Mouse (Mus musculus) G1E (cell line): Measurements from ENCODE around the gene Lrrc8d. TPM values are rescaled to one million over a fixed set of nuclear protein-coding genes. Genes with fewer than 3 reads are reported as not detected.

Experiments
- ATAC-seq: 2 replicates; pipeline ENCODE4 v1.8.0; 2016; ENCODE audit warnings: mild to moderate bottlenecking; ENCODE audit not compliant: insufficient number of reproducible peaks, poor library complexity, low FRiP score, severe bottlenecking; ENCODE audit errors: extremely low read depth
- DNase-seq: peaks from one replicate; pipeline ENCODE4 v3.0.0; 2012; ENCODE audit warnings: low spot score
- H3K27me3 ChIP-seq: 2 replicates; pipeline ENCODE4 v1.6.1; 2012; ENCODE audit warnings: mild to moderate bottlenecking, low read length, inconsistent platforms; ENCODE audit not compliant: insufficient read depth
- H3K36me3 ChIP-seq: replicated peaks from 2 replicates; pipeline ENCODE3; 2012; ENCODE audit warnings: mild to moderate bottlenecking, inconsistent platforms
- H3K4me1 ChIP-seq: 2 replicates; pipeline ENCODE4 v1.6.1; 2012; ENCODE audit warnings: low read depth, low read length, inconsistent platforms, mixed read lengths; ENCODE audit not compliant: insufficient read depth
- H3K4me3 ChIP-seq: 2 replicates; pipeline ENCODE4 v1.5.1; 2012; ENCODE audit warnings: low read depth, mild to moderate bottlenecking, inconsistent platforms, low read length, moderate library complexity, mixed read lengths
- H3K9me3 ChIP-seq: replicated peaks from 2 replicates; pipeline ENCODE4 v1.6.1; 2012; ENCODE audit warnings: inconsistent platforms
- CTCF ChIP-seq: IDR thresholded peaks from 2 replicates; pipeline ENCODE4 v1.5.1; 2012; ENCODE audit warnings: low read depth, low read length, inconsistent platforms, mixed read lengths
- GATA1 ChIP-seq: IDR thresholded peaks from 2 replicates; pipeline ENCODE4 v1.6.1; 2012; ENCODE audit warnings: borderline replicate concordance, low read length, inconsistent platforms, mixed read lengths
- GATA2 ChIP-seq: IDR thresholded peaks from 2 replicates; pipeline ENCODE4 v1.6.1; 2012; ENCODE audit warnings: low read depth, low read length, inconsistent platforms, borderline replicate concordance
- POLR2AphosphoS5 ChIP-seq: IDR thresholded peaks from 2 replicates; pipeline ENCODE4 v1.6.1; 2012; ENCODE audit warnings: low read depth, low read length, inconsistent platforms; ENCODE audit not compliant: insufficient replicate concordance
- TAL1 ChIP-seq: conservative IDR thresholded peaks from 2 replicates; pipeline ENCODE4 v1.6.1; 2012; ENCODE audit warnings: low read depth, low read length, inconsistent platforms, mixed read lengths
- polyA plus RNA-seq: library from polyadenylated mRNA; stranded (reverse); fragments of >175 nt; gene quantifications from 2 replicates; pipeline ENCODE4 v1.2.3, GENCODE M21; 2012
- total RNA-seq, 2 experiments: library from RNA; stranded (forward) in 1 of 2; stranded (reverse) in 1 of 2; fragments of 200-1000 nt in 1 of 2; fragments of >200 nt in 1 of 2; fragmentation: Nextera tagmentation in 1 of 2; gene quantifications; 2 replicates each; pipeline ENCODE4 v1.2.3; 2014 to 2017

The Lrrc8d gene
- total and polyA plus RNA-seq, 3 experiments, result 0.23 to 0.38 TPM; not detected in 1

DNA sequence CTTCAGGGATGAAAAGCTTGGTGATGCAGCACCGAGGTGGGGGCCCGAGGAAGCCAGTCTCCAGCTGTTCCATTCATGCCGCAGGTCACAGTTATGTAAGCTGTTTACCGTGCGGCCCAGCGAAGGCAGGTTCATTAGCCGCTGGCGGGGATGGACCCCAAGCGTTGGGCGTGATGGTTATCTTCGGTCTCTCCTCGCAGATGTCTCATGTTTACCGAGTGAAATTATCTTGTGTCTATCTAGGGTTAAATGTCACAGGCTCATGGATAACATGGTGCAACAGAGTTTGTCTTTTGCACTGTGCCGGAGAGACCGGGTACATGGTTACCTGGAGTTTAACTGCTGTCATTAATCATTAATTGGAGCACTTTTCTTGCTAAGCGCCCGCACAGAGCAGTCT, 58.2 kb downstream of the Lrrc8d start:
- TF ChIP-seq GATA1 (no peak), GATA2 (no peak), POLR2AphosphoS5 (no peak), TAL1 (no peak), CTCF (no peak)
- DNase-seq (no peak), ATAC-seq (no peak)
- Histone ChIP-seq H3K4me1 (no peaks in the 10 kb centered on the region), H3K36me3 (no peaks in the 10 kb centered on the region), H3K9me3 (peaks cover 59% of the 10 kb centered on the region), H3K27me3 (no peaks in the 10 kb centered on the region), H3K4me3 (no peak overlapping the region)

DNA sequence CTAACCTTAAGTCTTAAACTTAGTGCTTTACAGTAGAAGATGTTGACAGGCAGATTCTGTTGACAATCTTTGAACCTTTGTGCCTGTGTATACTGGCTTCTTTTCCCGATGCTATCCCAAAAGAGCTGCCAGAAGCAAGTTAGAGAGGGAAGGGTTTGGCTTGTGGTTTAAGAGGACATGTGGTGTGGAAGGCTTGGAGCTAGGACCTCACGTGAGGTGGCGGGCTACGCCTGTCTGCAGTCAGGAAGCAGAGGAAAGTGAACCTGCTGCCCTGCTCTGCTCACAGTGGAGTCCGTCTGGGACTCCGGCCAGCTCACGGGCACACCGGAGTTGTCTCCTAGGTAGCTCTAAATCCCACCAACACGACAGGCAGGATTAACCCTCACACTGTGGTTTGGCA, 59.1 kb downstream of the Lrrc8d start:
- ATAC-seq (no peak), DNase-seq (no peak)
- Histone ChIP-seq H3K27me3 (no peaks in the 10 kb centered on the region), H3K4me3 (no peak overlapping the region), H3K36me3 (no peaks in the 10 kb centered on the region), H3K9me3 (peaks cover 65% of the 10 kb centered on the region), H3K4me1 (no peaks in the 10 kb centered on the region)
- TF ChIP-seq GATA2 (no peak), GATA1 (no peak), TAL1 (no peak), CTCF (no peak), POLR2AphosphoS5 (no peak)

- H3K27me3 ChIP-seq, result no peaks in the 10 kb centered on the region
- ATAC-seq (no peak), DNase-seq (no peak)
- no peaks in the 10 kb centered on the region for H3K4me1 ChIP-seq
- H3K36me3 ChIP-seq, result no peaks in the 10 kb centered on the region
- peaks cover 67% of the 10 kb centered on the region for H3K9me3 ChIP-seq
- no peak overlapping the region for H3K4me3 ChIP-seq
- no peak for TF ChIP-seq GATA1
- no peak for TF ChIP-seq TAL1
- TF ChIP-seq GATA2, result no peak
- TF ChIP-seq POLR2AphosphoS5, result no peak
- TF ChIP-seq CTCF, result no peak
Measured at GRCm38 (mm10) chr5:105761848-105762482, 62.2 kb downstream of the Lrrc8d start.

GRCm38 (mm10) chr5:105764369-105764768, 64.6 kb downstream of the Lrrc8d start:
- no peak overlapping the region for H3K4me3 ChIP-seq
- ATAC-seq (no peak), DNase-seq (no peak)
- no peaks in the 10 kb centered on the region for H3K36me3 ChIP-seq
- H3K27me3 ChIP-seq, result no peaks in the 10 kb centered on the region
- TF ChIP-seq GATA1 (no peak), POLR2AphosphoS5 (no peak), TAL1 (no peak), GATA2 (no peak), CTCF (no peak)
- no peaks in the 10 kb centered on the region for H3K4me1 ChIP-seq
- peaks cover 58% of the 10 kb centered on the region for H3K9me3 ChIP-seq

GRCm38 (mm10) chr5:105765386-105765785, 65.6 kb downstream of the Lrrc8d start:
- peaks cover 51% of the 10 kb centered on the region for H3K9me3 ChIP-seq
- ATAC-seq, result no peak
- no peak overlapping the region for H3K4me3 ChIP-seq
- H3K27me3 ChIP-seq, result no peaks in the 10 kb centered on the region
- H3K36me3 ChIP-seq, result no peaks in the 10 kb centered on the region
- DNase-seq, result no peak
- TF ChIP-seq GATA2 (no peak), POLR2AphosphoS5 (no peak), GATA1 (no peak), CTCF (no peak), TAL1 (no peak)
- H3K4me1 ChIP-seq, result no peaks in the 10 kb centered on the region

DNA sequence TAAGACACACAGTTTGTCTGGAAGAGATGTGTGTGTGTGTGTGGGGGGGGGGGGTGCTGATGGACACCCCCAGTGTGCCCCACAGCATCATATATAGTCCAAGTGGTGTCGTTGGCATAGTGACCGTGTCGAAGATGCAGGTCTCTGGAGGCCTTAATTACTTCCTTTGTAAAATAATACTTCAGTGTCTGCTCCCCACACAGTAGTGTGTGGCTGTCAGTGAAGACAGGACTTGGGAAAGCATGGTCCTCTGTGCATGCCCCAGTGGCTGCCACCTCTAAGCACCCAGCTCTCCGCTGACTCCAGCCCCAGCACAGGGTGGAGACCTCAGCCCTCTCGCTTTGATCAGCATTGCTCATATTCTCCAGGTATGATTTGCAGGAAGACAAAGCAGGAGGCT, 76.6 kb downstream of the Lrrc8d start:
- DNase-seq (no peak), ATAC-seq (no peak)
- TF ChIP-seq GATA2, result no peak
- no peak for TF ChIP-seq POLR2AphosphoS5
- no peak for TF ChIP-seq GATA1
- no peak for TF ChIP-seq TAL1
- TF ChIP-seq CTCF, result no peak
- Histone ChIP-seq H3K27me3 (no peaks in the 10 kb centered on the region), H3K36me3 (no peaks in the 10 kb centered on the region), H3K9me3 (peaks cover 48% of the 10 kb centered on the region), H3K4me3 (no peak overlapping the region), H3K4me1 (no peaks in the 10 kb centered on the region)
